Mouse (Mus musculus): ENCODE results near the gene Atxn3. TPM values are rescaled to one million over a fixed set of nuclear protein-coding genes. Genes with fewer than 3 reads are reported as not detected.

The Atxn3 gene
- total and polyA plus RNA-seq, 2 experiments from 2014 or later, result 8.0 to 12.4 TPM

- ATAC-seq (ENCODE audit: low FRiP score) (no peak), DNase-seq (ENCODE audit: low spot score) (no peak)
- peaks cover 17% of the 10 kb centered on the region; the same call in 1 of the 2 replicates for H3K36me3 ChIP-seq (ENCODE audit: insufficient read depth, low read length)
- no peak overlapping the region for H3K9ac ChIP-seq (replicated peaks; ENCODE audit: low read length, poor library complexity, severe bottlenecking)
- no peak for TF ChIP-seq CTCF (IDR thresholded peaks at IDR 0.05)
- WGBS, result 98% methylated on average over 2 of the region's 2 CpGs
- H3K4me2 ChIP-seq (ENCODE audit: low read depth, low read length, poor library complexity, severe bottlenecking), result no peak overlapping the region
- H3K27ac ChIP-seq (ENCODE audit: low read depth, low read length), result no peak overlapping the region
- no peaks in the 10 kb centered on the region for H3K4me1 ChIP-seq (ENCODE audit: insufficient read depth, low read length)
- H3K9me3 ChIP-seq (ENCODE audit: low read length), result no peaks in the 10 kb centered on the region
- H3K27me3 ChIP-seq (ENCODE audit: insufficient read depth, low read length), result no peaks in the 10 kb centered on the region
- no peak overlapping the region for H3K4me3 ChIP-seq (ENCODE audit: low read depth, low read length)
Observed at GRCm38 (mm10) chr12:101892832-101893231, 65.2 kb downstream of the Atxn3 start.

GRCm38 (mm10) chr12:101891066-101891465, 67.0 kb downstream of the Atxn3 start:
- TF ChIP-seq CTCF (IDR thresholded peaks at IDR 0.05), result no peak
- ATAC-seq (ENCODE audit: low FRiP score), result no peak
- no peak overlapping the region for H3K4me3 ChIP-seq (ENCODE audit: low read depth, low read length)
- H3K27me3 ChIP-seq (ENCODE audit: insufficient read depth, low read length), result no peaks in the 10 kb centered on the region
- H3K4me2 ChIP-seq (ENCODE audit: low read depth, low read length, poor library complexity, severe bottlenecking), result no peak overlapping the region
- no peak overlapping the region for H3K27ac ChIP-seq (ENCODE audit: low read depth, low read length)
- peaks cover 19% of the 10 kb centered on the region for H3K36me3 ChIP-seq (ENCODE audit: insufficient read depth, low read length)
- no peaks in the 10 kb centered on the region for H3K9me3 ChIP-seq (ENCODE audit: low read length)
- 83% methylated on average over 5 of the region's 5 CpGs for WGBS
- H3K4me1 ChIP-seq (ENCODE audit: insufficient read depth, low read length), result no peaks in the 10 kb centered on the region
- DNase-seq (ENCODE audit: low spot score), result no peak
- H3K9ac ChIP-seq (replicated peaks; ENCODE audit: low read length, poor library complexity, severe bottlenecking), result no peak overlapping the region

- no peak overlapping the region for H3K27ac ChIP-seq (ENCODE audit: low read depth, low read length)
- DNase-seq (ENCODE audit: low spot score) (no peak), ATAC-seq (ENCODE audit: low FRiP score) (no peak)
- no peak for TF ChIP-seq CTCF (IDR thresholded peaks at IDR 0.05)
- no peak overlapping the region for H3K4me3 ChIP-seq (ENCODE audit: low read depth, low read length)
- WGBS, result 97% methylated on average over 3 of the region's 3 CpGs
- no peak overlapping the region for H3K9ac ChIP-seq (replicated peaks; ENCODE audit: low read length, poor library complexity, severe bottlenecking)
- no peaks in the 10 kb centered on the region for H3K4me1 ChIP-seq (ENCODE audit: insufficient read depth, low read length)
- peaks cover 31% of the 10 kb centered on the region for H3K36me3 ChIP-seq (ENCODE audit: insufficient read depth, low read length)
- H3K9me3 ChIP-seq (ENCODE audit: low read length), result no peaks in the 10 kb centered on the region
- no peaks in the 10 kb centered on the region for H3K27me3 ChIP-seq (ENCODE audit: insufficient read depth, low read length)
- no peak overlapping the region for H3K4me2 ChIP-seq (ENCODE audit: low read depth, low read length, poor library complexity, severe bottlenecking)
Observed at GRCm38 (mm10) chr12:101889351-101889750, 68.7 kb downstream of the Atxn3 start.

GRCm38 (mm10) chr12:101888312-101888711, 69.7 kb downstream of the Atxn3 start:
- H3K9ac ChIP-seq (replicated peaks; ENCODE audit: low read length, poor library complexity, severe bottlenecking), result no peak overlapping the region
- H3K4me1 ChIP-seq (ENCODE audit: insufficient read depth, low read length), result no peaks in the 10 kb centered on the region
- no peak overlapping the region for H3K4me3 ChIP-seq (ENCODE audit: low read depth, low read length)
- no peaks in the 10 kb centered on the region for H3K27me3 ChIP-seq (ENCODE audit: insufficient read depth, low read length)
- H3K4me2 ChIP-seq (ENCODE audit: low read depth, low read length, poor library complexity, severe bottlenecking), result no peak overlapping the region
- 95% methylated on average over 2 of the region's 2 CpGs for WGBS
- H3K36me3 ChIP-seq (ENCODE audit: insufficient read depth, low read length), result peaks cover 39% of the 10 kb centered on the region
- no peak for TF ChIP-seq CTCF (IDR thresholded peaks at IDR 0.05)
- DNase-seq (ENCODE audit: low spot score), result no peak
- no peak for ATAC-seq (ENCODE audit: low FRiP score)
- H3K27ac ChIP-seq (ENCODE audit: low read depth, low read length), result no peak overlapping the region
- no peaks in the 10 kb centered on the region for H3K9me3 ChIP-seq (ENCODE audit: low read length)

GRCm38 (mm10) chr12:101884926-101885325, 73.1 kb downstream of the Atxn3 start:
- no peak overlapping the region for H3K4me2 ChIP-seq (ENCODE audit: low read depth, low read length, poor library complexity, severe bottlenecking)
- no peak overlapping the region for H3K4me3 ChIP-seq (ENCODE audit: low read depth, low read length)
- peaks cover 31% of the 10 kb centered on the region for H3K36me3 ChIP-seq (ENCODE audit: insufficient read depth, low read length)
- no peak overlapping the region for H3K27ac ChIP-seq (ENCODE audit: low read depth, low read length)
- no peaks in the 10 kb centered on the region for H3K27me3 ChIP-seq (ENCODE audit: insufficient read depth, low read length)
- no peak for ATAC-seq (ENCODE audit: low FRiP score)
- TF ChIP-seq CTCF (IDR thresholded peaks at IDR 0.05), result no peak
- H3K9ac ChIP-seq (replicated peaks; ENCODE audit: low read length, poor library complexity, severe bottlenecking), result no peak overlapping the region
- no peaks in the 10 kb centered on the region for H3K4me1 ChIP-seq (ENCODE audit: insufficient read depth, low read length)
- DNase-seq (ENCODE audit: low spot score), result no peak
- 93% methylated on average over 7 of the region's 7 CpGs for WGBS
- no peaks in the 10 kb centered on the region for H3K9me3 ChIP-seq (ENCODE audit: low read length)

GRCm38 (mm10) chr12:101876374-101876773, 81.7 kb downstream of the Atxn3 start:
- H3K27me3 ChIP-seq (ENCODE audit: insufficient read depth, low read length), result no peaks in the 10 kb centered on the region
- no peaks in the 10 kb centered on the region for H3K9me3 ChIP-seq (ENCODE audit: low read length)
- no peak for TF ChIP-seq CTCF (IDR thresholded peaks at IDR 0.05)
- H3K4me3 ChIP-seq (ENCODE audit: low read depth, low read length), result no peak overlapping the region
- ATAC-seq (ENCODE audit: low FRiP score), result no peak
- H3K4me2 ChIP-seq (ENCODE audit: low read depth, low read length, poor library complexity, severe bottlenecking), result no peak overlapping the region
- no peak overlapping the region for H3K27ac ChIP-seq (ENCODE audit: low read depth, low read length)
- no peak overlapping the region for H3K9ac ChIP-seq (replicated peaks; ENCODE audit: low read length, poor library complexity, severe bottlenecking)
- peaks cover 21% of the 10 kb centered on the region; the same call in 1 of the 2 replicates for H3K36me3 ChIP-seq (ENCODE audit: insufficient read depth, low read length)
- no peak for DNase-seq (ENCODE audit: low spot score)
- WGBS, result 92% methylated on average over 2 of the region's 2 CpGs
- H3K4me1 ChIP-seq (ENCODE audit: insufficient read depth, low read length), result no peaks in the 10 kb centered on the region

Measured in midbrain, postnatal 0 days (tissue).